Mouse (Mus musculus) lung, postnatal 10 days (tissue): ENCODE measurements around the gene Mogat2.
A peak's percentile ranks its signal among the peaks of the same experiment; 100 is the strongest.

Source experiments
- DNase-seq: peaks from one replicate; pipeline ENCODE4 v3.0.0; 2021

Mogat2 gene

GRCm38 (mm10) chr7:99234916-99235315 lies 3.5 kb downstream of the Mogat2 start:
- no peak for DNase-seq

GRCm38 (mm10) chr7:99232571-99232970 lies 5.8 kb downstream of the Mogat2 start:
- DNase-seq = no peak

DNA sequence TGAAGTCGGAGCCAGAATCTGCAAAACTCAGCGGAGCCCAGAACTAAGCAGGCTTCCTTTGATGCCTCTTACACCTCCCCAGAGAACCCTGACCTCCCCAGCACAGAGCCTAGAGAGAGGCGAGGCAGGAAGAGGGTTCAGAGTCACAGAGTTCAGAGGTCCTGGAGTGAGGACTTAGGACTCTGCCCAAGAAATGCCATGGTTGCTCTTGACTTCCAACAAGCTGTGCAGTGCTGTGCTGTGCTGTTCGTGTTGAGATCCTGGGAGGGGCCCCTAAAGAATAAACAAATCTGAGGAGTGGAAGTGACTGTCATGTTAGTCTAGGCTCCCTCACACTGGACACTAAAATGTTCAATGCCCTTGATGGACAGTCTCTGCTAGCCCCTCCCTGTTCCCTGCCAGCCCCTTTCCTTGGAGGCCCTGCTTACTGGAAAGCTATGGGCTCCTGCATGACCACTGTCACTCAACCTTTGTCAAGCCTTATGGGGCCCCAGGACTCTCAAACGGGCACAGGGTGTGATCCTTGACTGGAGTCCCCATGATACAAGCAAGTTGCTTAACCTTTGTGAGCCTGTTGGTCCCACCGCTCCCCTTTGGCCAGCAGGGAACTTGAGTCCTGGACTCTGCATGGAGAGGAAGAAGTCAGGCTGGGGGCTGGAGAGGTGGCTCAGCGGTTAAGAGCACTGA lies 8.2 kb downstream of the Mogat2 start:
- DNase-seq = peak; percentile 30

DNA sequence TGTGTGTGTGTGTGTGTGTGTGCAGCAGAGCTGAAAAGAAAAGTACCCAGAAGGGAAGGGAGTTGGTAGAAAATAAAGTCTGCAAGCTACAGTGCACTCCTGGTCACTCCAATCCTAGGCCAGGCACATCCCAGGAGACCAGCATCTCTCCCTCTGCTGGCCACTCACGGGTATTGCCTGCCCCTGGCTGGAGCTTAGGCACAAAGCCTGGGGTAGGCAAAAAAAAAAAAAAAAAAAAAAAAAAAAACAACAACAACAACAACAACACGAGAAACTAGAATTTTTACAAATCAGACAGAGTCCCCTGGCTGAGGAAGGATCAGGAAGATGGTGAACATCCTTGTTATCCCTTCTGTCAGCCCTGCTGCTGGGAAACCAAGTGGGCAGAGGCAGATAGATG lies 9.0 kb downstream of the Mogat2 start:
- DNase-seq = peak; percentile 73

- no peak for DNase-seq
Measured at GRCm38 (mm10) chr7:99228825-99229224, 9.6 kb downstream of the Mogat2 start.

GRCm38 (mm10) chr7:99227267-99227666 lies 11.2 kb downstream of the Mogat2 start:
- DNase-seq = no peak

DNA sequence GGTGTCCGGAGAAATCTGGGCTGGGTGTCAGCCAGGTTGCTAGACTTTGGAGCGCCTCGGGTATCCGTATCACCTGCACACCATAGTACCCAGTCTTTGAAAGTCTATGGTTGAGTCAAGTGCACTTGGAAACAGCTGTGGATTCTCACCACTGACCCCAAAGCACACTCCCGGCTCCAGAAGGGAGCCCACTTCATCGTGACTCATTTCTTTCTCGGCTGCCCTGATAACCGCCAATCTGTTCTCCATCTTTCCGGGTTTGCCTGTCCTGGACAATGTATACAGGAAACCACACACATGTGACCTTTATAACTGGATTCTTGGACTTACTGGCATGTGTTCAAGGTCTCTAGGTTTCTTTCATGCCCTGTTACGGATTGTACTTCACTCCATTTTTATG lies 11.8 kb downstream of the Mogat2 start:
- no peak for DNase-seq

- DNase-seq = no peak
Measured at GRCm38 (mm10) chr7:99225421-99225820, 13.0 kb downstream of the Mogat2 start.

DNA sequence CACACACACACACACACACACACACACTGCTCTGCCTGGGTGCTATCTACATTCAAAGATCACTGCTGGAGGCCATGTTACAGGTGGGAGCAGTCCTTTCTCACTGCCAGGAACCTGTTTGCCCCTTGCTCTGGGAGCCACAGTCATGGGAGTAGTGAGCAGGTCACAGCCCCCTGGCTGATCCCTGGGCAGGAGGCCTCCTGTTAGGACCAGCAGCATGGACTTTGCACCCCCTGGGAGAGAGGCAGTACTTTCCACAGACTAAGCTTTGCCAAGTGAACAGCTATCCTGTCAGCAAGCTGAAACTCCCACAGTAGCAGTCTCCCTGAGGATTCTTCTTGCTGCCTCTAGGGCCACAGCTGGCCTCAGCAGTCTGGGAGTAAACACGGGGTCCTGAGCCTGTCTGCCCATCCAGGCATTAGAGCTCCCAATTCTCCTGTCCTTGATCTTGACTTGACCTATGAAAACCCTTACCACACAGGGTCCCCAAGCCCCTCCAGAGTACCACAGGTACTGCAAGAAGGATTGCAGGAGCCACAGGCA lies 13.7 kb downstream of the Mogat2 start:
- DNase-seq = no peak

DNA sequence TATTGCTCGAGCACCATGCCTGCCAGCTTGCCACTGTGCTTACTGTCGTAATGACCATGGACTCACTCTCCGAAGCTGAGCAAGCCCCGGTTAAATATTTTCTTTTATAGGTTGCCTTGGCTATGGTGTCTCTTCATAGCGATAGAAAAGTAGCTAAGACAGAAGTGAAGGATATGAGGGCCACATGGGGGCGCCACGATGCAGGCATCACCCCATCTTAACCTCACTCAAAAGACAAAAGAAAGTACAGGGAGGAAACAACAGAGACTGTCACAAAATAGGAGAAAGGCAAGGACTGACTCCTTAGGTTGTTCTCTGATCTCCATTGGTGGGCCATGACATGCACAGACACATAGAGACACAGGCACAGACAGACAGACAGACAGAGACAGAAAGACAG lies 14.2 kb downstream of the Mogat2 start:
- DNase-seq = no peak

DNA sequence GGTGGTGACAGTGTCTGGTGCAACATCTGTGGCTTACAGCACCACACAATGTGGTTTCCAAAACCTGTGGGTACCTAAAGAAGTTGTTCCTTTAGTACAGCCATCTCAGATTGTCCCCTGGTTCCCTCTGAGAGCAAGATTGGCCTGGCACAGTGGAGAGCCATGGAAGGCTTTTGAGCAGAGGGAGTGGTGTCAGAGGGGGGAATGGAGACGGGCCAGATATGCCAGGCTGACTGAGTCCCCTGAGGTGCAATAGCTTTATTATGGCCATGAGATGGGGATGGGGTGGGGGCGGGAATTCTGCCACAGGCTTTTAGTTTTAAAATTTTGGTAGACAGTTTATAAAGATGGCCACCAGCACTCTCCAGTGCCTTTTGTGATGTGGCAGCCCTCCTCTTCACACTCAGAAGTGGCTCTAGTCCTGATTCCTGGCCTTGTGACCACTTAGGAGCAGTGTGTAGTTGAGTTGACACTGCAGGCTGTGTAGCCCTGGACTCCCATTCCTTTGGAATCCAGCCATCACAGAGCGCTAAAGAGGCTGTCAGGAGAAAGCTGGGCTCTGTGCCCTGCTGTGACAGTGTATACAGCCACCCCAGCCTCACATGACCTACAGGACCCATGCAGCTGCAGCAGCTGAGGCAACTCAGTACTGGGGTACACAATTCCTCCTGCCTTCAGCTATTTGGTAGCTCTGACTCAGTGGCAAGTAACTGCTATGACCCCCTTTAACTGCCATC lies 20.9 kb downstream of the Mogat2 start:
- DNase-seq = peak; percentile 90

GRCm38 (mm10) chr7:99215347-99215855 lies 23.0 kb downstream of the Mogat2 start:
- peak; percentile 73 for DNase-seq

DNA sequence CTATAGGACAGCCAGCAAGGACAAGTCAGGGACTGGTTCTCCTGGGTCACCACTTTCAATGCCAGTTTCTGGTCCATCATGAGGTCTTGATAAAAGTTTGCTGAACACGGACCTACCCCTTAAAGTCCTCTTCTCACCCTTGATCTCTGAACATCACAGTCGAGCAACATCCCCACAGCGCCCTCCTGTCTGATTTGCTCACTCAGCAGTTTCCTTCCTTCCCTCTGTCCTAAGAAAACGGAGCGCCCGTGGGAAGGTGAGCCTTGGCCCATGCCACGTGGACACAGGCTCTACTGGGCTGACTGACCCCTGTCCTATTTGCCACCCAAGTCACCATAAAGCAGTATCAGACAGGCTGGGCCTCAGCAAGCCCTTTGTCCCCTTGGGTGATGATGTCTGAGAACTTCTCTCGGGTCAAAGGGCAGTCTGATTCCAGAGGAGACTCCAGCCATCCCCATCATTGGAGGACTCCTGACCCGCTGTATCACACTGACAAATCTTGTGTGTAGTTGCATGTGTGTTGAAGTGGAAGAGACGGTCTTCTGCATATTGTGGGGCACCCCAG lies 23.7 kb downstream of the Mogat2 start:
- no peak for DNase-seq

DNA sequence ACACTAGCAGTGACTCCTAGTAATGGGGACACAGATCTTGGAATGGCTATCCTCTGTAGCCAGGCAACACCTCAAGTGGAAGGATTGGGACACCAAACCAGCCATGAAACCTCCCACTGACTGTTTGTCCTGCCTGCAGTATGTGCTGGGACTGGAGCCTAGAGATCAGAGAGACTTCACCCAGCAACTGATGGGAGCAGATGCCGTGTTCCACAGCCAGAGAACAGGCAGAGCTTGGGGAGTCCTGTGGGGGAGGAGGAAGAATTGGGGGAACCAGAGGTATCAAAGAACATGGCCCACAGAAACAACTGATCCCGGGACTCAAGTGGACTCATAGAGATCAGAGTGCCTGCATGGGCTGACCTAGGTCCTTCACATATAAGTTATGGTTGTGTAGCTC lies 24.7 kb downstream of the Mogat2 start:
- DNase-seq = no peak

DNA sequence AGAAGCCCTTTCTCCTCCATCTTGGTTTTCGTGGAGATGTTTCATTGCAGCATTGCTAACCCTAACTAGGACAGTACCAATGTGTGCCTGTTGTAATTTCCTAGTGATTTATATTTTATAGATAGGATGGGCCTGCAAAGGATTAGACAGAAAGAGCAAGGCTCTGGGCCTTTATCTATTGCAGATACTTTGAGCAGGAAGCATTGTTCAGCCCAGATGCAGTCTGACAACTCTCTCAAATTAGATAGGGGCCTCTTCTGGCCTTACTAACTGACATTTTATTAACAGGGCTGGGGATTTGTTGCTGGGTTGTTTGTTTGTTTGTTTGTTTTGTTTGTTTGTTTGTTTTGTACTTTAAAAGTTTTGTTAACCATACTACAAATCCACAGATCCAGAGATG lies 25.4 kb downstream of the Mogat2 start:
- DNase-seq = no peak

- no peak for DNase-seq
Measured at GRCm38 (mm10) chr7:99208704-99209103, 29.7 kb downstream of the Mogat2 start.

DNA sequence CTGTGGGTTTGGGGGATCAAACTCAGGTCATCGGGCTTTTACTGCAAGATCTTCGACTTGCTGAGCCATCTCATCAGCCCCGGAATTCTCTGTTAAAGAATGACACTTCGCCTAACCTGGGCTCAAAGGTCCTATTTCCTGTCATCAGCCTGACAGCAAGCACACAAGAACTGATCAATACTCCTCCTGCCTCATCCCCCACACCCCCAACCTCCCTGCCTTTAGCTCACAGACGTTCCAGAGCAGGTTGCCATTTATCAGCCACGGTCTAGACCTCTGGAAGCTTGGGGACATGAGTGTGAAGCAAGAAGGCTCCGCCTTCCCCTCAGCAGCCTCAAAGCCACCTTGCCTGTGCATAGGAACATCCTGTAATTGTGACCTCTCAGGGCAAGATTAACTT lies 32.1 kb downstream of the Mogat2 start:
- no peak for DNase-seq

GRCm38 (mm10) chr7:99202163-99202562 lies 36.3 kb downstream of the Mogat2 start:
- no peak for DNase-seq

- DNase-seq = no peak
Measured at GRCm38 (mm10) chr7:99200290-99200689, 38.1 kb downstream of the Mogat2 start.

- no peak for DNase-seq
Measured at GRCm38 (mm10) chr7:99199451-99200175, 38.8 kb downstream of the Mogat2 start.

DNA sequence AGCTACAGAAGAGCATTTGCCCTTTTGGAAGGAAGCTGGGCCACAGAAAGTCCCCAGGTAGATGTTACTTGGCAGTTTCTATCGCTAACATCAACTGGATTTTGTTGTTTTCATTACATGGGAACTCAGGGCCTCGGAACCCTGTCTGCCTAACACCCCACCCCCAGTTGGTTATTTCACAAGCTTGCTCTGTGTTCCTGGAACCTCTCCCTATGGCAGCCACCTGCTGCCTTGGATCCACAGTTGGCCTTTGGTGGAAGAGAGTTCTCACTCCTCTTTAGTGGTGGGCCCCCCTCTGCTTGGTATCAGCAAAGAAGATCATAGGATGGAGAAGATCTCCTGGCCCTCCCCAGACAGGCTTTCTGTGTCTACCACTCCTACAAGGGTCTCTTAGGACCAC lies 39.6 kb downstream of the Mogat2 start:
- DNase-seq = no peak

DNA sequence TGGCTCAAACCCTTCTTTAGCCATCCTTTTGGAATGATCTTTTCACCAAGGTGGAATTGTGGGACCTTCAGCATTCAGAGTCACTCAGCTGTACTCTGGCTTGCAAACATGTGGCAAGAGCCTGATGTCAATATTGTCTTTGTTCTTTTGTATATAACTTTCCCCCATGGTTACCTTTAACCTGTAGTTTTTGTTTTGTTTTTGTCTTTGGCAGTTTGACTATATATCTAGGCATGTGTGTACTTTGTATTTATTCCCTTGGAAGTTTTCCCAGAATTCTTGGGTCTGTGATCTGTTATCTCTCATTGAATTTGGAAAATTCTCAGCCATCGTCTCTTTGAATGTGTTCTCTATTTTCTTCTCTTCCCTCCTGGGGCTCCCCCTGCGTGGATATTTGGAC lies 43.9 kb downstream of the Mogat2 start:
- no peak for DNase-seq

DNA sequence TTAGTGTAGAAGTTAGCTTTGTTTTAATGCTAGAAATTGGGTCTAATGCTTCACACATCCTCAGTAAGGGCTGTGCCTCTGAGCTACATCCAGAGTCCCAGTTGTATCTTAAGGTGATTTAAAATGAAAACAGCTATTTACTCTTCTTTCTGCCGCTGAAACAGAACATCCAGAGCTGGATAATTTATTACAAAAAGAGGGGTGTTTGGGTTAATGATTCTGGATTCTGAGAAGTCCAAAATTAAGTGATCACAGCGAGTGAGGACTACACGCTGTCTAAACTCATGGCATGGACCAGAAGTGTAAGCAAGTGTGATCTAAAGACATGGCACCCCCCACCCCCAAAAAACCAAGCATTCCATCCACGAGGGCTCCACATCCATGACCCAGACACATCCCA lies 44.5 kb downstream of the Mogat2 start:
- DNase-seq = no peak
